Mouse (Mus musculus): ENCODE results near the gene Atf5. TPM values are rescaled to one million over a fixed set of nuclear protein-coding genes. Genes with fewer than 3 reads are reported as not detected.
A peak's percentile ranks its signal among the peaks of the same experiment; 100 is the strongest.

The Atf5 gene
- 2.2 and 2.5 TPM in 2 replicates for polyA plus RNA-seq (2014; fragmentation: Nextera tagmentation; extraction: Ambion mirVana)

DNA sequence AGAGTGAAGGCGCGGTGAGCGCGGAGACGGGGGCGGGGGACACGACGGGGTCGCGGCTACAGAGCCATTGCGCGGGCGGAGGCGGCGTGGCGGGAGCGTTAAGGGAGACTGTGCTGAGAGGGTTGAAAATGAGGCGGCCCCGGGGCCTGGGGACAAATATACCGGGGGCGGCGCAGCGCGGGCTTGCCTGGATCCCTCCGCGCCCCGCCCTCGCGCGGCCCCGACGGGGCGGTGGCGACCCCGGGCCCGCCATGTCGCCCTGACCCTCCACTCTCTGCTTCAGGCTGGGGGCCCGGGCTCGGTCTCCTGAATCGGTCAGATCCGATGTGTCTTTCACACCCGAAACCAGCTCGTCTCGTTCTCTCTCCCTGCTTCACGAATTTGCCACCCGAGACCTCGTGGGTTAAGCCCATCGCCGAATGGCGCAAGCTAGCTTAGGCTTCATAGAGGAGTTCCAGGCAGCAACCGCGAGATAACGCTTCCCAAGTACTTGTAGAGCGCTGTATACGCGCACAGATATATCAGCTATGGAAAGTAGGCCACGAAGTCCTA, at the start of gene Atf5:
Gene Atf5 (minus strand): TSS at position 189 of the 552 bp plus-strand sequence.
- peaks cover 36% of the 10 kb centered on the region for H3K4me1 ChIP-seq (replicated peaks; ENCODE audit: control insufficient read depth, insufficient read depth, low read length)
- peak within 1 kb of the TSS; percentile 90 for H3K27ac ChIP-seq
- 0% methylated on average over 36 of the region's 57 CpGs for WGBS
- H3K27me3 ChIP-seq (ENCODE audit: control insufficient read depth, insufficient read depth, low read length) = no peaks in the 10 kb centered on the region
- ATAC-seq (ENCODE audit: low FRiP score) (peak; percentile 22), DNase-seq (ENCODE audit: low spot score) (peak; percentile 47)
- peak within 1 kb of the TSS; percentile 67 for H3K4me2 ChIP-seq (replicated peaks)
- peak within 1 kb of the TSS; percentile 80 for H3K9ac ChIP-seq
- no peaks in the 10 kb centered on the region for H3K36me3 ChIP-seq (replicated peaks; ENCODE audit: control insufficient read depth, insufficient read depth)
- H3K4me3 ChIP-seq (replicated peaks; ENCODE audit: low read length) = peak within 1 kb of the TSS; percentile 83
- no peaks in the 10 kb centered on the region for H3K9me3 ChIP-seq (ENCODE audit: control insufficient read depth, low read length)

DNA sequence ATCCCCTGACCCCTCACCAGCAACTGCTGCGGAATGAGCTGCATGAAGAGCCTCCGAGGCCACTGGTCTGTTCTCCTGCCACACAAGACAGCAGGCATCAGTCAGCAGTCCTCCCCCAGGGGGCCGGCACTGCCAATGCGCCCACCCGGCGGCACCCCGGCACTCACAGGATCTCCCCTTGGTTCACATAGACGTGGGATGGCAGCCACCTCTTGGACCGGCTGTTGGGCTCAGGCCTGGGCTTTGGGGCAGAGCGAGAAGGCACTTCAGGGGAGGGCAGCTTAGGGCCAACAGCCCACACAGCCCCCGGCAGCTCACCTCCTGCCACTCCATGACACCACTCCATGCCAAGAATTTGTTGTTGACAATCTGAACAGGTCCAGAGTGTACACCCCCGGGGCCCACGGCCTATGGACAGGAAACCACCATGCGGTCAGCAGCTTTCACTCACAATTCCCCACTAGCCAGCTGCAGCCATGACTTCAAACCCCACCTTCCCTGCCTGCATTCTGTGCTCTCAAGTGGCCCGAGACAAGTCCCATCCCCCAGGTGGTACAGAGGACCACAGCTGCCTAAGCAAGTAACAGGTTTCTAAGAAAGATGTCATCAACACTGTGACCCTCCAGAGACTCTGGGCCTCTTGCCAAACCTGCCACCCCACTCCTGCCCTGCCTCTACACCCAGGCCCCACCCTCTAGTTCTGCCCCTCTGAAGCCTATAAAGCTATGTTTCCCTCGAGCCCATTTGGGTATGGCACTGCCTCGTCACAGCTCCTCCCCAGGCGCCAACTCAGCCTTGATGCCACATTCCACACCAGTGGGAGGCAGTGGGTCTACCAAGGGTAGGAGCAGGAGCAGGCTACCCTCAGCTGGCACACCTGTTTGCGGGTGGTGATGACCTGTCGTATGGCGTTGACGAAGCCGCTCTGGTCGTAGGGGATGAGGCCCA, 48.4 kb upstream of the Atf5 start:
- Histone ChIP-seq H3K27ac (no peak overlapping the region), H3K4me1 (replicated peaks; ENCODE audit: control insufficient read depth, insufficient read depth, low read length) (peaks cover 30% of the 10 kb centered on the region), H3K9ac (no peak overlapping the region), H3K36me3 (replicated peaks; ENCODE audit: control insufficient read depth, insufficient read depth) (peaks cover 61% of the 10 kb centered on the region), H3K9me3 (ENCODE audit: control insufficient read depth, low read length) (no peaks in the 10 kb centered on the region), H3K27me3 (ENCODE audit: control insufficient read depth, insufficient read depth, low read length) (no peaks in the 10 kb centered on the region), H3K4me2 (replicated peaks) (0 out of 2 replicates have a peak overlapping the region, but pooled peaks have one; percentile 89), H3K4me3 (replicated peaks; ENCODE audit: low read length) (no peak overlapping the region)
- no peak for ATAC-seq (ENCODE audit: low FRiP score)
- DNase-seq (ENCODE audit: low spot score) = no peak
- WGBS = 82% methylated on average over 24 of the region's 24 CpGs

DNA sequence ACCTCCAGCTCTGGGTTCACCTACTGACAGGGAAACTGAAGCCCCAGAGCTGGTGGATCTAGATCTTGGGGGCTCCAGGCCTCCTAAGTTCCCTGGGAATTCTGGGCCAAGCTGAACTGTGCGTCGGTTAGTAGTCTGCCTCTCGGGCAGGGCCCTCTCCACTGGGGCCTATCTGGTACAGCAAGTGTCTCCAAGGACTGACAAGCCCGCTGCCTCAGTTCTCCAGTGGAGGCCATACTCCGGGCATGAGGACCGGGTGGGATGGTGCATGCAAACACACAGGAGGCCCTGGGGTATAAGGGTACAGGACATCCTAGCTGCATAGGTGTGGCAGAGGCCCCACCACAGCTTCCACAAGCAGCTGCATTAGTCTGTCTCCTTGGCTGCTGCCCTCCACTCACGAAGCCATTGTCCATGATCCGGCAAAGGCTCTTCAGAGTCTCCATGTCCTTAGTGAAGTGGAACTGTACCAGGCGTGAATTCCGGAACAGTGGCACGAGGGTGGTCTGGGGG, 47.6 kb upstream of the Atf5 start:
- Histone ChIP-seq H3K27ac (no peak overlapping the region), H3K9me3 (ENCODE audit: control insufficient read depth, low read length) (no peaks in the 10 kb centered on the region), H3K4me1 (replicated peaks; ENCODE audit: control insufficient read depth, insufficient read depth, low read length) (peaks cover 30% of the 10 kb centered on the region), H3K4me2 (replicated peaks) (no peak overlapping the region), H3K4me3 (replicated peaks; ENCODE audit: low read length) (no peak overlapping the region), H3K36me3 (replicated peaks; ENCODE audit: control insufficient read depth, insufficient read depth) (peaks cover 61% of the 10 kb centered on the region), H3K27me3 (ENCODE audit: control insufficient read depth, insufficient read depth, low read length) (no peaks in the 10 kb centered on the region), H3K9ac (no peak overlapping the region)
- 85% methylated on average over 11 of the region's 11 CpGs for WGBS
- ATAC-seq (ENCODE audit: low FRiP score) = no peak
- DNase-seq (ENCODE audit: low spot score) = no peak

DNA sequence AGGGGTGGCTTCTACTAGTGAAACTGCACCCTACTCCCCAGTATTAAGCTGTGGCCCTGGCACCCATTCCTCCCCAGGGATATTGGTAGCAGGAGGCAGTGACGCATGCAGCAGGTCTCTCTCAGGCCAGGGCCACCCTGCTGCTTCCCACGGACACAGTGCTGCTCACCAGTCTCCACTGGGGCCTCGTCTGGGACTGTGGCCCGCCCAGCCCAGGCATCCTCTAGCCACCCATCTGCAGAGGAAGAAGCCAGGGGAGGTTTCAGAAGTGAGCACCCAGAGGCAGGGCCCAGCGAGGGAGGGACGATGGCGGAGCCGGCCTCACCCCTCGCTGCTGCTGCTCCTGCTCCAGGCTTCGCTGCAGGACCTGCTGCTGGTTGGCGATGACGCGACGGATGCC, 46.8 kb upstream of the Atf5 start:
- DNase-seq (ENCODE audit: low spot score) (no peak), ATAC-seq (ENCODE audit: low FRiP score) (no peak)
- H3K27me3 ChIP-seq (ENCODE audit: control insufficient read depth, insufficient read depth, low read length) = no peaks in the 10 kb centered on the region
- H3K9ac ChIP-seq = no peak overlapping the region
- peaks cover 33% of the 10 kb centered on the region for H3K4me1 ChIP-seq (replicated peaks; ENCODE audit: control insufficient read depth, insufficient read depth, low read length)
- no peaks in the 10 kb centered on the region for H3K9me3 ChIP-seq (ENCODE audit: control insufficient read depth, low read length)
- peaks cover 61% of the 10 kb centered on the region for H3K36me3 ChIP-seq (replicated peaks; ENCODE audit: control insufficient read depth, insufficient read depth)
- no peak overlapping the region for H3K4me2 ChIP-seq (replicated peaks)
- 88% methylated on average over 14 of the region's 14 CpGs for WGBS
- no peak overlapping the region for H3K27ac ChIP-seq
- H3K4me3 ChIP-seq (replicated peaks; ENCODE audit: low read length) = no peak overlapping the region

DNA sequence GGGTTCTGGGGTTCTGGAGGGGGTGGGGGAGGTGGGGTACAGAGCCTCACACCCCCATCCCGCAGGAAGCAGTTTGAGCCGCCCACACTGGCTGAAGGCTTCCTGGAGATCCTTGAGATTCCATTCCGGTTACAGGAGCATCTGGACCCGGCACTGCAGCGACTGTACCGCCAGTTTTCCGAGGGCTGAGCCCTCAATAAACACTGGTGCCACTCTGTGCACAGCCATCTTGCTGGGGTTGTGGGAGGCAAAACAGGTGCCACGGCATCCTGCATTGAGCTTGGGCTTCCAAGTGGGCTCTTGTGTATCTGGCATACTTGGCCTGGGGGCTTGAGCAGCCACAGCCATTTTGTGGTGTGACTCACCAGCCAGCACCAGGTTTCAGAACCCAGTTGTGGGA, 46.0 kb upstream of the Atf5 start:
- WGBS = 89% methylated on average over 8 of the region's 8 CpGs
- Histone ChIP-seq H3K4me3 (replicated peaks; ENCODE audit: low read length) (no peak overlapping the region), H3K9me3 (ENCODE audit: control insufficient read depth, low read length) (no peaks in the 10 kb centered on the region), H3K9ac (no peak overlapping the region), H3K4me2 (replicated peaks) (no peak overlapping the region), H3K27me3 (ENCODE audit: control insufficient read depth, insufficient read depth, low read length) (no peaks in the 10 kb centered on the region), H3K36me3 (replicated peaks; ENCODE audit: control insufficient read depth, insufficient read depth) (peaks cover 61% of the 10 kb centered on the region), H3K27ac (no peak overlapping the region), H3K4me1 (replicated peaks; ENCODE audit: control insufficient read depth, insufficient read depth, low read length) (peaks cover 33% of the 10 kb centered on the region)
- DNase-seq (ENCODE audit: low spot score) (no peak), ATAC-seq (ENCODE audit: low FRiP score) (no peak)

DNA sequence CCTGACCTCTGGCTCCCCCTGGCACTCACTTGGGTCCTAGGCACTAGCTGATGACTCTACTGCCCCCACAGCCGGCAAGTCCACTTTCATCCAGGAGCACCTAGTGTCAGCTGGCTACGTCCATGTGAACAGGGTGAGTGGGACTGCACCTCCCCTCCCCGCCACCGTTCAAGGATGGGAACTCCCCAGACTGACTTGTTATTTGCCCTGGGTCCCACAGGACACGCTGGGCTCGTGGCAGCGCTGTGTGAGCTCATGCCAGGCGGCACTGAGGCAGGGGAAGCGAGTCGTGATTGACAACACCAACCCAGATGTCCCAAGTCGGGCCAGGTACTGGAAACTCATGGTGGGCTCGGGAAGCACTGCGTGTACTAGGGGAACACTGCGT, 45.0 kb upstream of the Atf5 start:
- 74% methylated on average over 14 of the region's 14 CpGs for WGBS
- DNase-seq (ENCODE audit: low spot score) (no peak), ATAC-seq (ENCODE audit: low FRiP score) (no peak)
- H3K27me3 ChIP-seq (ENCODE audit: control insufficient read depth, insufficient read depth, low read length) = no peaks in the 10 kb centered on the region
- peaks cover 55% of the 10 kb centered on the region for H3K36me3 ChIP-seq (replicated peaks; ENCODE audit: control insufficient read depth, insufficient read depth)
- H3K9ac ChIP-seq = no peak overlapping the region
- no peak overlapping the region for H3K4me3 ChIP-seq (replicated peaks; ENCODE audit: low read length)
- H3K27ac ChIP-seq = no peak overlapping the region
- peaks cover 27% of the 10 kb centered on the region for H3K4me1 ChIP-seq (replicated peaks; ENCODE audit: control insufficient read depth, insufficient read depth, low read length)
- no peak overlapping the region for H3K4me2 ChIP-seq (replicated peaks)
- no peaks in the 10 kb centered on the region for H3K9me3 ChIP-seq (ENCODE audit: control insufficient read depth, low read length)

DNA sequence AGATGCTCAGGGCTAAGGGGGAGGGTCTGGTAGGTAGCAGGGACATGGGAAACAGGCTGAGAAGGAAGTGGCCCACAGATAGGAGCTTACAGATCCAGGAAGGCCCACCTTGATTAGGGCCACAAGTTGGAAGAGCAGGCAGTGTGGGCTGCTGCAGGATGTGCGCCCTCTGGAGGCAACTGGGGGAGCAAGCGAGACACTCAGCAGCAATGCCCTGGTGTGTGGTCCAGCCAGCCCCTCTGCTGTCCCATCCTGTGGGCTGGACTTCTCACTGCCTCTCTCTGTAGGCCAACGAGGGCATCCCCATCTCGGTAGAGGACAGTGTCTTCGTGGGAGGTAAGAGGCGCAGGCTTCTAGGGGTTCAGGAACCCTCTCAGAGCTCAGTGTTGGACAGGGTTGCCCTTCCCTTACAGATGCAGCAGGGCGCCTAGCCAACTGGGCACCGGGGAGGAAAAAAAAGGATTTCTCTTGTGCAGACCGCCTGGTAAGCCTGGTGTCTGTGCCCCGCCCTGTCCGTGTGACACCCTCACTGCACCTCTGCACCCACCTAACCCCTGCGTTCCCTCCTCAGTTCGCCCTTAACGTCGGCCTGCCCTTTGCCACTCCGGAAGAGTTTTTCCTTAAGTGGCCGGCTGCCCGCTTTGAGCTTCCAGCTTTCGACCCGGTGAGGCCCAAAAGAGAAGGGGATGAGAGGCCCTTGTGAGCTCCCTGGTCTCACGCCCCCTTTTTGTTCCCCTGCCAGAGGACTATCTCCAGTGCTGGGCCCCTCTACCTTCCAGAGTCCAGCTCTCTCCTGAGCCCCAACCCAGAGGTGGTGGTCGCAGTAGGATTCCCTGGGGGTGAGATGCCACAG, 44.3 kb upstream of the Atf5 start:
- DNase-seq (ENCODE audit: low spot score) (peak; percentile 76), ATAC-seq (ENCODE audit: low FRiP score) (0 out of 2 replicates have a peak, but pooled peaks have one; percentile 31)
- H3K9ac ChIP-seq = no peak overlapping the region; the same call in 1 of the 2 replicates
- H3K27me3 ChIP-seq (ENCODE audit: control insufficient read depth, insufficient read depth, low read length) = no peaks in the 10 kb centered on the region
- WGBS = 58% methylated on average over 22 of the region's 22 CpGs
- H3K4me1 ChIP-seq (replicated peaks; ENCODE audit: control insufficient read depth, insufficient read depth, low read length) = peaks cover 22% of the 10 kb centered on the region
- H3K27ac ChIP-seq = 0 out of 2 replicates have a peak overlapping the region, but pooled peaks have one; percentile 4
- no peaks in the 10 kb centered on the region for H3K9me3 ChIP-seq (ENCODE audit: control insufficient read depth, low read length)
- H3K4me2 ChIP-seq (replicated peaks) = 0 out of 2 replicates have a peak overlapping the region, but pooled peaks have one; percentile 15
- H3K4me3 ChIP-seq (replicated peaks; ENCODE audit: low read length) = no peak overlapping the region
- peaks cover 49% of the 10 kb centered on the region for H3K36me3 ChIP-seq (replicated peaks; ENCODE audit: control insufficient read depth, insufficient read depth)

DNA sequence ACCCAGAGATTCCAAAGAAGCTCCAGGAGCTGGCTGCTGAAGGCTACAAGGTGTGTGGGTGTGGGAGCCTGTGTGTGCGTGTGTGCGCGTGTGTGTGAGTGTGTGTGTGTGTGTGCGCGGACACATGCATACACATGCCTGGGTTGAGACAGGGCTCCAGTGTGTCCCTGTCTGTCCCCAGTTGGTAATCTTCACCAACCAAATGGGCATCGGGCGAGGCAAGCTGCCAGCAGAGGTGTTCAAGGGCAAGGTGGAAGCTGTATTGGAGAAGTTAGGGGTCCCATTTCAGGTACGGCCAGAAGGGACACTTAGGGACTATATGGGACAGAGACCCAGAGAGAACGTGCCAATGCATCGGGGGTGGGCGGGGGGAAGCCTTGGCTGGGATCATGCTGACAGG, 43.4 kb upstream of the Atf5 start:
- Histone ChIP-seq H3K36me3 (replicated peaks; ENCODE audit: control insufficient read depth, insufficient read depth) (peaks cover 40% of the 10 kb centered on the region), H3K4me1 (replicated peaks; ENCODE audit: control insufficient read depth, insufficient read depth, low read length) (peaks cover 21% of the 10 kb centered on the region), H3K27me3 (ENCODE audit: control insufficient read depth, insufficient read depth, low read length) (no peaks in the 10 kb centered on the region), H3K9me3 (ENCODE audit: control insufficient read depth, low read length) (no peaks in the 10 kb centered on the region), H3K27ac (no peak overlapping the region), H3K4me2 (replicated peaks) (no peak overlapping the region), H3K9ac (no peak overlapping the region), H3K4me3 (replicated peaks; ENCODE audit: low read length) (no peak overlapping the region)
- 93% methylated on average over 11 of the region's 11 CpGs for WGBS
- ATAC-seq (ENCODE audit: low FRiP score) = no peak
- no peak for DNase-seq (ENCODE audit: low spot score)
